ENCODE assay signal across 11 mouse cellular contexts in the genomic region with DNA sequence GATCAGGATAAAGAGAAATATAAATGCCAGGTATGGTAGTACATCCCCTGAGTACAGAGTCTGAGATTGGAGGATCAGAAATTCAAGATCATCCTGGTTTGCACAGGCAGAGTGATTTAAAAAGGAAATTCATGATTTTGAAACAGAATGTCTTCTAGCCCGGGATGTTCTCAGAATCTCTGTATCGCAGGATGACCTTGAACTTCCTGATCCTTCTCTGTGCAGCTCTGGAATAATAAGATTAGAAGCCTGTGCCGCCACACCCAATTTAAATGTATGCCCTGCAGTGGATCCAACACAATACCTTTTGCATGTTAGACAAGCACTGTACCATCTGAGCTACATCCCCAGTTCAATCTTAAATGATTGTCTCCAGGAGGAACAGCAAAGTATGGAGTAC. TPM values are rescaled to one million over a fixed set of nuclear protein-coding genes. Genes with fewer than 3 reads are reported as not detected.
DNase-seq lines count a peak whose midpoint lies in the region; ATAC-seq and TF ChIP-seq lines count a peak whose summit lies in the region.
"Had no signal": no experiment of that assay in that cellular context is flagged by ENCODE, and none has a peak within 500 bp of the region (broad histone marks: within the 10 kb centered on the region; RNA-seq: fewer than 3 reads in every experiment).

No protein-coding gene starts in this region.

- TF ChIP-seq RAD21 in MEL (IDR thresholded peaks at IDR 0.05; ENCODE audit: low read depth, low read length), result no peak

- H3K4me3 ChIP-seq in intestine, embryonic 14.5 days (ENCODE audit: low read depth, low read length), result 0 out of 2 replicates have a peak overlapping the region, but pooled peaks have one; percentile 48
- no peak overlapping the region for H3K4me3 ChIP-seq in intestine, embryonic 15.5 days (replicated peaks)
- H3K4me3 ChIP-seq in MEL (ENCODE audit: control insufficient read depth in 1 of 2, insufficient read depth in 1 of 2, low read depth in 2 of 2, low read length in 2 of 2), result no peak overlapping the region
- 0 out of 2 replicates have a peak overlapping the region, but pooled peaks have one; percentile 55 for H3K4me3 ChIP-seq in hindbrain, embryonic 10.5 days
- peak overlapping the region; percentile 44; the same call in 1 of the 2 replicates for H3K4me3 ChIP-seq in midbrain, embryonic 14.5 days (replicated peaks; ENCODE audit: low read depth, low read length)
- H3K4me3 ChIP-seq: liver, embryonic 15.5 days had no signal

- 76% methylated on average over 3 of the region's 3 CpGs for WGBS in intestine, embryonic 14.5 days
- WGBS in intestine, embryonic 15.5 days, result 82% methylated on average over 3 of the region's 3 CpGs
- WGBS in hindbrain, embryonic 10.5 days, result 90% methylated on average over 3 of the region's 3 CpGs
- 63% methylated on average over 3 of the region's 3 CpGs for WGBS in midbrain, embryonic 14.5 days

- 0 out of 4 replicates have a peak, but pooled peaks of 1 of the 2 experiments have one; percentile 24 for TF ChIP-seq EP300 in MEL (IDR thresholded peaks at IDR 0.05; ENCODE audit: low read depth in 1 of 2, low read length in 2 of 2)

- H3K4me1 ChIP-seq in intestine, embryonic 14.5 days (replicated peaks; ENCODE audit: control insufficient read depth, insufficient read depth, low read length), result no peaks in the 10 kb centered on the region; the same call in 1 of the 2 replicates
- no peaks in the 10 kb centered on the region for H3K4me1 ChIP-seq in intestine, embryonic 15.5 days (replicated peaks)
- H3K4me1 ChIP-seq in MEL (ENCODE audit: control insufficient read depth in 1 of 2, insufficient read depth in 2 of 2, low read length in 2 of 2), result peaks cover 0 to 14% of the 10 kb centered on the region in 2 experiments; a peak in 2 of 4 replicates
- H3K4me1 ChIP-seq in hindbrain, embryonic 10.5 days (replicated peaks), result peaks cover 12% of the 10 kb centered on the region
- no peaks in the 10 kb centered on the region for H3K4me1 ChIP-seq in midbrain, embryonic 14.5 days (ENCODE audit: control insufficient read depth, insufficient read depth, low read length)

- no peak for TF ChIP-seq CTCF in MEL (IDR thresholded peaks at IDR 0.05 in 2 of 3, conservative IDR thresholded peaks at IDR 0.05 in 1 of 3; ENCODE audit: control insufficient read depth in 1 of 3, insufficient read depth in 1 of 3, low read depth in 2 of 3, low read length in 3 of 3, poor library complexity in 1 of 3, severe bottlenecking in 1 of 3)

- H3K9me3 ChIP-seq in intestine, embryonic 14.5 days (ENCODE audit: control insufficient read depth, low read length), result no peaks in the 10 kb centered on the region
- H3K9me3 ChIP-seq in intestine, embryonic 15.5 days, result no peaks in the 10 kb centered on the region
- no peaks in the 10 kb centered on the region for H3K9me3 ChIP-seq in MEL (replicated peaks; ENCODE audit: insufficient read depth, low read length)
- no peaks in the 10 kb centered on the region for H3K9me3 ChIP-seq in hindbrain, embryonic 10.5 days
- no peaks in the 10 kb centered on the region for H3K9me3 ChIP-seq in midbrain, embryonic 14.5 days (ENCODE audit: control insufficient read depth, low read length)
- H3K9me3 ChIP-seq: liver, embryonic 15.5 days; megakaryocyte, embryonic 14.5 days had no signal

- peaks cover 10% of the 10 kb centered on the region for H3K79me2 ChIP-seq in MEL (ENCODE audit: control insufficient read depth, insufficient read depth, low read length, poor library complexity)

- DNase-seq in intestine, embryonic 14.5 days (ENCODE audit: low spot score), result no peak
- peak; percentile 31 for DNase-seq in MEL (ENCODE audit: low read depth, low spot score)
- no peak for DNase-seq in hindbrain, embryonic 10.5 days (ENCODE audit: low spot score)
- DNase-seq in midbrain, embryonic 14.5 days, result peak; percentile 2
- no peak for DNase-seq in frontal cortex, postnatal 10 days (ENCODE audit: low spot score in 2 of 2)
- DNase-seq in gastrocnemius, postnatal 4 days (ENCODE audit: low spot score in 2 of 2), result no peak
- DNase-seq in left cerebral cortex, adult 18-20 months (ENCODE audit: low spot score in 2 of 2), result no peak

- H3K27me3 ChIP-seq in intestine, embryonic 14.5 days (replicated peaks; ENCODE audit: control insufficient read depth, insufficient read depth, low read length), result no peaks in the 10 kb centered on the region
- H3K27me3 ChIP-seq in intestine, embryonic 15.5 days (replicated peaks), result no peaks in the 10 kb centered on the region
- no peaks in the 10 kb centered on the region for H3K27me3 ChIP-seq in MEL (ENCODE audit: control insufficient read depth in 1 of 2, insufficient read depth in 2 of 2, low read length in 2 of 2)
- no peaks in the 10 kb centered on the region for H3K27me3 ChIP-seq in hindbrain, embryonic 10.5 days (ENCODE audit: insufficient read depth, poor library complexity, severe bottlenecking)
- H3K27me3 ChIP-seq in midbrain, embryonic 14.5 days (ENCODE audit: control insufficient read depth, insufficient read depth, low read length), result no peaks in the 10 kb centered on the region
- H3K27me3 ChIP-seq: liver, embryonic 15.5 days; megakaryocyte, embryonic 14.5 days had no signal

- H3K9ac ChIP-seq in intestine, embryonic 14.5 days (ENCODE audit: low read length), result no peak overlapping the region
- no peak overlapping the region for H3K9ac ChIP-seq in intestine, embryonic 15.5 days
- no peak overlapping the region for H3K9ac ChIP-seq in MEL (ENCODE audit: control insufficient read depth, low read depth, low read length, poor library complexity, severe bottlenecking)
- H3K9ac ChIP-seq in midbrain, embryonic 14.5 days (replicated peaks; ENCODE audit: low read length), result 0 out of 2 replicates have a peak overlapping the region, but pooled peaks have one; percentile 26
- H3K9ac ChIP-seq: liver, embryonic 15.5 days had no signal

- H3K36me3 ChIP-seq in intestine, embryonic 14.5 days (ENCODE audit: control insufficient read depth, insufficient read depth, low read length), result no peaks in the 10 kb centered on the region
- no peaks in the 10 kb centered on the region for H3K36me3 ChIP-seq in intestine, embryonic 15.5 days
- peaks cover 2 to 16% of the 10 kb centered on the region in 2 experiments; a peak in 3 of 4 replicates for H3K36me3 ChIP-seq in MEL (ENCODE audit: control insufficient read depth in 1 of 2, insufficient read depth in 2 of 2, low read length in 2 of 2)
- peaks cover 10% of the 10 kb centered on the region; the same call in 1 of the 2 replicates for H3K36me3 ChIP-seq in hindbrain, embryonic 10.5 days
- H3K36me3 ChIP-seq in midbrain, embryonic 14.5 days (ENCODE audit: control insufficient read depth, insufficient read depth, low read length), result 0 out of 2 replicates have a peak, but pooled peaks cover 6% of the 10 kb centered on the region
- H3K36me3 ChIP-seq: liver, embryonic 15.5 days had no signal

- ATAC-seq in intestine, embryonic 14.5 days (replicated peaks; ENCODE audit: low FRiP score, low TSS enrichment, low read depth), result no peak
- no peak for ATAC-seq in intestine, embryonic 15.5 days
- ATAC-seq in midbrain, embryonic 14.5 days (ENCODE audit: low FRiP score, low TSS enrichment), result no peak
- ATAC-seq: intestine, postnatal 0 days had no signal

- TF ChIP-seq POLR2A in MEL (IDR thresholded peaks at IDR 0.05; ENCODE audit: control insufficient read depth in 1 of 2, insufficient read depth in 1 of 2, low read depth in 1 of 2, low read length in 2 of 2, poor library complexity in 1 of 2), result no peak

- peak overlapping the region; percentile 51 for H3K4me2 ChIP-seq in intestine, embryonic 14.5 days (ENCODE audit: low read length)
- no peak overlapping the region for H3K4me2 ChIP-seq in intestine, embryonic 15.5 days (replicated peaks)
- H3K4me2 ChIP-seq in midbrain, embryonic 14.5 days (ENCODE audit: low read length), result peak overlapping the region; percentile 57

- H3K27ac ChIP-seq in intestine, embryonic 14.5 days (ENCODE audit: low read depth), result no peak overlapping the region
- H3K27ac ChIP-seq in intestine, embryonic 15.5 days, result no peak overlapping the region
- no peak overlapping the region for H3K27ac ChIP-seq in MEL (ENCODE audit: control insufficient read depth, low read depth, low read length)
- no peak overlapping the region for H3K27ac ChIP-seq in hindbrain, embryonic 10.5 days
- H3K27ac ChIP-seq in midbrain, embryonic 14.5 days (replicated peaks; ENCODE audit: low read depth, low read length), result no peak overlapping the region
- H3K27ac ChIP-seq: liver, embryonic 15.5 days had no signal

TF ChIP-seq in MEL, 35 proteins besides CTCF, POLR2A, EP300 and RAD21:
- TF ChIP-seq HCFC1 (IDR thresholded peaks at IDR 0.05; ENCODE audit: low read depth, low read length), result no peak
- TF ChIP-seq TAL1 (IDR thresholded peaks at IDR 0.05; ENCODE audit: low read length), result peak; percentile 76
- TF ChIP-seq TCF12 (IDR thresholded peaks at IDR 0.05; ENCODE audit: low read depth, low read length), result 0 out of 2 replicates have a peak, but pooled peaks have one; percentile 29
- TF ChIP-seq MAX (IDR thresholded peaks at IDR 0.05; ENCODE audit: low read length), result no peak
- TF ChIP-seq RCOR1 (IDR thresholded peaks at IDR 0.05; ENCODE audit: low read depth, low read length), result peak; percentile 42; the same call in 1 of the 2 replicates
- TF ChIP-seq KAT2A (conservative IDR thresholded peaks at IDR 0.05; ENCODE audit: low read depth, low read length), result no peak
TF ChIP-seq in MEL: peak in this region for 3.

RNA-seq across cellular contexts. Expression of a gene that starts 1.7 kb away (rescaled TPM):
- 29.4 and 30.4 TPM in 2 replicates for polyA plus RNA-seq in intestine, embryonic 14.5 days (2014; fragmentation: Nextera tagmentation; extraction: Ambion mirVana)
- polyA plus RNA-seq in intestine, embryonic 15.5 days (2015; fragmentation: Nextera tagmentation; extraction: Ambion mirVana), result 26.2 and 28.0 TPM in 2 replicates
- total RNA-seq in MEL (2012; rRNA removed), result 61.0 and 61.9 TPM in 2 replicates
- polyA plus RNA-seq in MEL (2012; ENCODE audit: insufficient read depth in 1 of 2, insufficient read length in 2 of 2, low read depth in 1 of 2, low replicate concordance in 2 of 2, missing spikeins in 1 of 2), result 10 to 100 TPM; 44.3 to 49.6 TPM
- polyA plus RNA-seq in hindbrain, embryonic 10.5 days (2016; fragmentation: Nextera tagmentation; extraction: Ambion mirVana), result 38.6 and 40.1 TPM in 2 replicates
- 73.3 and 85.3 TPM in 2 replicates for polyA plus RNA-seq in midbrain, embryonic 14.5 days (2014; fragmentation: Nextera tagmentation; extraction: Ambion mirVana)
- 10 to 100 TPM; 31.9 to 37.5 TPM for total RNA-seq in gastrocnemius, postnatal 4 days (2021)
- total RNA-seq in left cerebral cortex, adult 18-20 months (2021), result 100 to 1,000 TPM; 210 to 212 TPM

RNA-seq across cellular contexts. Expression of a gene that starts 27.2 kb away (rescaled TPM):
- 8.6 and 9.4 TPM in 2 replicates for polyA plus RNA-seq in intestine, embryonic 14.5 days (2014; fragmentation: Nextera tagmentation; extraction: Ambion mirVana)
- polyA plus RNA-seq in intestine, embryonic 15.5 days (2015; fragmentation: Nextera tagmentation; extraction: Ambion mirVana), result 6.8 and 7.1 TPM in 2 replicates
- total RNA-seq in MEL (2012; rRNA removed), result 0.16 and 0.31 TPM in 2 replicates
- polyA plus RNA-seq in MEL (2012; ENCODE audit: insufficient read depth in 1 of 2, insufficient read length in 2 of 2, low read depth in 1 of 2, low replicate concordance in 2 of 2, missing spikeins in 1 of 2), result under 1 TPM in 1 of 2 experiments, not detected in 1; 0.06 TPM
- polyA plus RNA-seq in hindbrain, embryonic 10.5 days (2016; fragmentation: Nextera tagmentation; extraction: Ambion mirVana), result 9.0 and 12.0 TPM in 2 replicates
- 15.7 and 18.4 TPM in 2 replicates for polyA plus RNA-seq in midbrain, embryonic 14.5 days (2014; fragmentation: Nextera tagmentation; extraction: Ambion mirVana)
- 10 to 100 TPM; 19.2 to 20.4 TPM for total RNA-seq in gastrocnemius, postnatal 4 days (2021)
- total RNA-seq in left cerebral cortex, adult 18-20 months (2021), result 10 to 100 TPM; 19.5 to 20.4 TPM

Comparison
In these comparisons a context has a peak if more than half of its experiments do, and no peak if none do; other contexts are left out.
1. H3K4me3 ChIP-seq: peak in intestine, embryonic 14.5 days (single experiment), hindbrain, embryonic 10.5 days (single experiment) and midbrain, embryonic 14.5 days (single experiment); none in intestine, embryonic 15.5 days (single experiment) and MEL (0 of 2).
2. DNase-seq: peak in MEL (single experiment) and midbrain, embryonic 14.5 days (single experiment); none in intestine, embryonic 14.5 days (single experiment), hindbrain, embryonic 10.5 days (single experiment), frontal cortex, postnatal 10 days (0 of 2), gastrocnemius, postnatal 4 days (0 of 2) and left cerebral cortex, adult 18-20 months (0 of 2).